In genomic region chr11:101984054-101985025, GRCm38 (mm10) we compare ENCODE assay signal across 8 mouse cellular contexts. TPM values are rescaled to one million over a fixed set of nuclear protein-coding genes. Genes with fewer than 3 reads are reported as not detected.
A peak's percentile ranks its signal among the peaks of the same experiment; 100 is the strongest.
DNase-seq lines count a peak whose midpoint lies in the region; ATAC-seq lines count a peak whose summit lies in the region.

TSS of gene Cfap97d1 (plus strand) at chr11:101984279.

- peak within 1 kb of the TSS; percentile 72 for H3K27ac ChIP-seq in hindbrain, embryonic 14.5 days

- ATAC-seq in hindbrain, embryonic 14.5 days (ENCODE audit: low FRiP score), result peak; percentile 75

- 0 out of 2 replicates have a peak, but pooled peaks cover 3% of the 10 kb centered on the region for H3K4me1 ChIP-seq in hindbrain, embryonic 14.5 days (replicated peaks; ENCODE audit: control insufficient read depth, insufficient read depth, low read length)

- no peaks in the 10 kb centered on the region for H3K9me3 ChIP-seq in hindbrain, embryonic 14.5 days (ENCODE audit: control insufficient read depth, low read length)

- no peaks in the 10 kb centered on the region for H3K27me3 ChIP-seq in hindbrain, embryonic 14.5 days (ENCODE audit: control insufficient read depth, insufficient read depth, low read length)

- H3K4me3 ChIP-seq in hindbrain, embryonic 14.5 days (replicated peaks; ENCODE audit: low read length), result peak within 1 kb of the TSS; percentile 66

- peak; percentile 83 for DNase-seq in WW6 (ENCODE audit: low read depth, low spot score)
- peak; percentile 93 to 97 for DNase-seq in cerebellum, postnatal 25 days
- peak; percentile 85 to 93 for DNase-seq in frontal cortex, postnatal 25 days (ENCODE audit: low spot score in 2 of 2)
- peak; percentile 94 for DNase-seq in hindbrain, embryonic 14.5 days (ENCODE audit: low spot score)
- DNase-seq in layer of hippocampus, postnatal 36 days, result peak; percentile 89 to 90
- peak; percentile 98 for DNase-seq in lung, postnatal 25 days (ENCODE audit: low spot score)
- DNase-seq in retina, adult 2 months (ENCODE audit: low read depth, low spot score), result peak; percentile 71
- peak; percentile 20 to 32 for DNase-seq in thymus, postnatal 36 days

- 1% methylated on average over 70 of the region's 71 CpGs for WGBS in hindbrain, embryonic 14.5 days

- no peaks in the 10 kb centered on the region for H3K36me3 ChIP-seq in hindbrain, embryonic 14.5 days (replicated peaks; ENCODE audit: control insufficient read depth, insufficient read depth)

- H3K9ac ChIP-seq in hindbrain, embryonic 14.5 days, result peak within 1 kb of the TSS; percentile 78

- H3K4me2 ChIP-seq in hindbrain, embryonic 14.5 days (replicated peaks), result peak within 1 kb of the TSS; percentile 98

RNA-seq across cellular contexts. Expression of gene Cfap97d1, which starts in this region (rescaled TPM):
- not detected in 2 replicates for polyA plus RNA-seq in hindbrain, embryonic 14.5 days (2014; fragmentation: Nextera tagmentation; extraction: Ambion mirVana)
- total RNA-seq in layer of hippocampus, postnatal 36 days (2021), result not detected

Comparison
In these comparisons a context has a peak if more than half of its experiments do, and no peak if none do; other contexts are left out.
1. Peak in every context shown above with its lines: DNase-seq, ATAC-seq, H3K4me3 ChIP-seq and H3K27ac ChIP-seq.
2. Peak in DNase-seq, ATAC-seq, H3K4me3 ChIP-seq, H3K27ac ChIP-seq, H3K9ac ChIP-seq and H3K4me2 ChIP-seq in hindbrain, embryonic 14.5 days; RNA of the gene not detected or under 1 TPM.
3. Peak in DNase-seq in layer of hippocampus, postnatal 36 days; RNA of the gene not detected or under 1 TPM.
4. DNase-seq: peak in every context shown above with its lines; median percentile 98 in lung, postnatal 25 days; 95 in cerebellum, postnatal 25 days; 94 in hindbrain, embryonic 14.5 days; 90 in layer of hippocampus, postnatal 36 days; 89 in frontal cortex, postnatal 25 days; 83 in WW6; 71 in retina, adult 2 months; 26 in thymus, postnatal 36 days.